Mouse (Mus musculus) forebrain, embryonic 13.5 days (tissue): Measurements from ENCODE around the gene Hdac7. TPM values are rescaled to one million over a fixed set of nuclear protein-coding genes. Genes with fewer than 3 reads are reported as not detected.
A peak's percentile ranks its signal among the peaks of the same experiment; 100 is the strongest.

Experiments
- ATAC-seq: fragments of 200-750 bp; cut with Nextera tagmentation; 2 replicates; pipeline ENCODE4 v1.8.0; 2017
- H3K27ac ChIP-seq: fragments of 300-500 bp; sonication (generic); 2 replicates; pipeline ENCODE4 v1.5.1; 2015; ENCODE audit warnings: inconsistent platforms, mild to moderate bottlenecking, moderate library complexity
- H3K27me3 ChIP-seq: fragments of 300-500 bp; sonication (generic); 2 replicates; pipeline ENCODE4 v1.6.1; 2015; ENCODE audit warnings: mild to moderate bottlenecking, inconsistent platforms
- H3K36me3 ChIP-seq: fragments of 300-500 bp; sonication (generic); 2 replicates; pipeline ENCODE4 v1.6.1; 2015; ENCODE audit warnings: mild to moderate bottlenecking, inconsistent platforms; ENCODE audit not compliant: poor library complexity, severe bottlenecking
- H3K4me1 ChIP-seq: fragments of 300-500 bp; sonication (generic); 2 replicates; pipeline ENCODE4 v1.6.1; 2015; ENCODE audit warnings: inconsistent platforms
- H3K4me2 ChIP-seq: fragments of 300-500 bp; sonication (generic); 2 replicates; pipeline ENCODE4 v1.6.1; 2015; ENCODE audit warnings: inconsistent platforms, mild to moderate bottlenecking, moderate library complexity
- H3K4me3 ChIP-seq: fragments of 300-500 bp; sonication (generic); 2 replicates; pipeline ENCODE4 v1.5.1; 2015; ENCODE audit warnings: mild to moderate bottlenecking, inconsistent platforms
- H3K9ac ChIP-seq: fragments of 300-500 bp; sonication (generic); 2 replicates; pipeline ENCODE4 v1.6.1; 2015; ENCODE audit warnings: mild to moderate bottlenecking, inconsistent platforms
- H3K9me3 ChIP-seq: fragments of 300-500 bp; sonication (generic); replicated peaks from 2 replicates; pipeline ENCODE4 v1.6.1; 2016; ENCODE audit warnings: inconsistent platforms
- WGBS: fragments of 180-500 bp; shearing (Covaris S2); methylation state at CpG from one replicate; pipeline ENCODE4 v1.1.7; 2015; 5-methylcytosine and 5-hydroxymethylcytosine counted together
- polyA plus RNA-seq: library from polyadenylated mRNA; unstranded; fragments of >200 nt; fragmentation: Nextera tagmentation; extraction: Ambion mirVana; gene quantifications from 2 replicates; pipeline ENCODE4 v1.2.1, GENCODE M21; 2015

Hdac7 gene
- polyA plus RNA-seq, 1 experiment from 2014 or later, result 20.3 TPM

DNA sequence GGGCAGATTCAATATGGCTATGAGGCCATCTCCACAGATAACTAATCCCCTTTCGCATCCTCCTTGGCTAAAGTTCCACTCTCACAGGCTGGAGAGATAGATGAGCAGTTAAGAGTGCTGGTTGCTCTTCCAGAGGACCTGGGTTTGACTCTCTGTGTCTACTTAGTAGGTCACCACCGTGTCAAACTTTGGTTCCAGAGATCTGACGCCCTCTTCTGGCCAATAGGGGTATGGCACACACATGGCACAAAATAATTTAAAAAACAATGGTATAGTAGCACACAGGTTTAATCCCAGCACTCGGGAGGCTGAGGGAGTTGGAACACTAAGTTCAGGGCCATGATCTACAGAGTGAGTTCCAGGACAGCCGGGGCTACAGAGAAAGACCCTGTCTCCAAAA, 50.0 kb downstream of the Hdac7 start:
- Histone ChIP-seq H3K9me3 (no peaks in the 10 kb centered on the region), H3K9ac (no peak overlapping the region), H3K4me2 (no peak overlapping the region), H3K27me3 (no peaks in the 10 kb centered on the region), H3K4me3 (no peak overlapping the region), H3K4me1 (peaks cover 15% of the 10 kb centered on the region), H3K27ac (no peak overlapping the region), H3K36me3 (peaks cover 76% of the 10 kb centered on the region)
- ATAC-seq, result no peak
- 74% methylated on average over 5 of the region's 5 CpGs for WGBS

DNA sequence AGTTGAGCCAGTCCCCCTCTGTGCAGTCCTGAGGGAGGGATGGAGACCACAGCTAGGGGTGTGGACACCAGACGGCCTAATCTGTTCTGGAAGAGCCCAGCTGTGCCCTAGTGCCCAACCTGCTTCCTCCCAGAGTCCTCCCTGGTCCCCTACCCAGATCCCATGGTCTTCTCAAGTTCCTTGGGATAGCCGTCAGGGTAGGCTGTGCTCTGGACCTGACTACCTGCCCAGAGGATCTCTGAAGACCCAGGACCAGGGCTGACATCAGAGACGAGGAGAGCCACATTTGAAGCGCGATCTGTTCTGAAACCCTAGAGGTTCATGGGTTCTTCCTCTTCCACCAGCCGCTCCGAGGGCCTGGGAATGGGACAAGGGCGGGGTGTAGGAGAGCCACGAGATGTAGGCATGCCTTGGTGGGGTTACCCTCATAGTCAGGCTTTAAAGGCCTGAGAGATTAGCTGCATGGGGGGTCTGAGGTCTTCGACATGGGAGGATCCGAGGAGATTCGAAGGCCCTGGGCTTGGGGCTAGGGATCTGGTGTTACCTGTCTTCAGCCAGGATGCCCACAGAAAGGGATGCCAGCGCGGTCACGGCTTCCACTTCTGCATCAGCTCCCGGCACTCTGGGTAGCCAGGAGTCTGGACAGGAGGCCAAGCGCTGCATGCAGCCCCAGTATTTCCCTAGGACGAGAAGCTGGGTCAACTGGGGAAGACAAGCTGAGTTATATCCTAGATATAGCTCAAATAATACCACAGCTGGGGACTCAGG, 50.7 kb downstream of the Hdac7 start:
- H3K27ac ChIP-seq, result no peak overlapping the region
- no peak overlapping the region for H3K9ac ChIP-seq
- H3K9me3 ChIP-seq, result no peaks in the 10 kb centered on the region
- H3K4me2 ChIP-seq, result no peak overlapping the region
- no peak for ATAC-seq
- H3K36me3 ChIP-seq, result peaks cover 73% of the 10 kb centered on the region
- H3K4me1 ChIP-seq, result peaks cover 16% of the 10 kb centered on the region
- 93% methylated on average over 18 of the region's 18 CpGs for WGBS
- H3K27me3 ChIP-seq, result no peaks in the 10 kb centered on the region
- H3K4me3 ChIP-seq, result no peak overlapping the region

DNA sequence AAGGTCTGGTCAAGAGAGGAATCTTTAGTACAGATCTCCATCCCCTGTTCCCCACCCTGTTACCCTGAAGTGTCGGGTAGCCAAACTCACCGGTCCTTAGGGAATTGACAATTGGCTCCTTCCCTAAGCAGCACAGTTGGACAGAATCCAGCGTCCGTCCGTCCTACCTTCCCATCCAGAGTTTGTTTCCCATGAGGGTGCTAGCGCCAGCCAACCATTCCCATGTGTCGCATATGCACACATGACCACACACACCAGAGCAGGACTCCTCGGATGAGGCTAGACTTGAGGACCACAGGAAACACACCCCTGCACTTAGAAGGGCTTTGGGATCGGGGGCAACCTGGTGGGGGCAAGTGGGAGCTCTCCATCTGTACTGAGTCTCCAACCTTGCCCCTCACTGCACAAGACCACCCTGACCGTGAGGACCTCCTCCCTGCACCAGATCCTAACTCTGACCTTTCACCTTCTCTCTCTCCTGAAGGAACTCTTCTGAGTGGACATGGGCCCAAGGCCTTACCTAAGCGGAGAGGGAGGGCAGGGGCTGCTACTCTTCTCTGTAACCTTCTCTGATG, 53.1 kb downstream of the Hdac7 start:
- Histone ChIP-seq H3K9me3 (no peaks in the 10 kb centered on the region), H3K4me1 (peaks cover 16% of the 10 kb centered on the region), H3K4me3 (no peak overlapping the region), H3K36me3 (peaks cover 54% of the 10 kb centered on the region), H3K9ac (no peak overlapping the region), H3K27ac (no peak overlapping the region), H3K27me3 (no peaks in the 10 kb centered on the region), H3K4me2 (no peak overlapping the region)
- ATAC-seq, result no peak
- WGBS, result 94% methylated on average over 11 of the region's 11 CpGs

DNA sequence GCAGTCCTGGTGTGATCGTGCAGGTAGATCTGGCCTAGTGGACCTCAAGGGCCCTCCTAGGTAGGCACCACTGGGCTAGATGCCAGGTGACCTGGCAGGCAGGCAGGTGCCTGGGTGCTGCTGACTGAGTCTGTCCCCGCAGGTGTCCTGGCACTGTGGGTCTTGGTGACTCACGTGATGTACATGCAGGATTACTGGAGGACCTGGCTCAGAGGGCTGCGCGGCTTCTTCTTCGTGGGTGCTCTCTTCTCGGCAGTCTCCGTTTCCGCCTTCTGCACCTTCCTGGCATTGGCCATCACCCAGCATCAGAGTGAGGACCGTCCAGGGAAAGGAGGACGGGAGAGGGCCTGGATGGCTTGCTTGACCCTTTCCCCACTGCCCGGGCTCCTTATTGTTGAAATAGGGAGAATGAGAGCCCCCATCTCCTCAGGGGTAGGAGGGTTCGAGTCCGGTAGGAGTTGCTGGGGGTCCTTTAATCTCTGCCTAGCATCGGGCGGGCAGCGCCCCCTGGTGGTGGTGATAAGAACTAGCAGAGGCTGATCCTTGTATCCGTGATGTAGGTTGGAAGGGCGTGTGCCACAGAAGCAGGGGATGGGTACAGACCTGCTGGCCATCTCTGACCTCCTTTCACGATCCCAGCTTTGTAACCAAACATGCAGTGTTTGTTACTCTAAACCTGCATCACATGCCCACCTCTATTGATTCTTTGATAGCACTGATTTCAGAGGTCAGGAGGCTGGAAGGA, 54.4 kb downstream of the Hdac7 start:
- no peak overlapping the region for H3K4me2 ChIP-seq
- H3K27ac ChIP-seq, result no peak overlapping the region
- H3K9ac ChIP-seq, result no peak overlapping the region
- peaks cover 41% of the 10 kb centered on the region for H3K36me3 ChIP-seq
- H3K4me1 ChIP-seq, result peaks cover 17% of the 10 kb centered on the region
- H3K4me3 ChIP-seq, result no peak overlapping the region
- no peaks in the 10 kb centered on the region for H3K9me3 ChIP-seq
- H3K27me3 ChIP-seq, result no peaks in the 10 kb centered on the region
- ATAC-seq, result peak; percentile 25; the same call in 1 of the 2 replicates
- 56% methylated on average over 20 of the region's 20 CpGs for WGBS

DNA sequence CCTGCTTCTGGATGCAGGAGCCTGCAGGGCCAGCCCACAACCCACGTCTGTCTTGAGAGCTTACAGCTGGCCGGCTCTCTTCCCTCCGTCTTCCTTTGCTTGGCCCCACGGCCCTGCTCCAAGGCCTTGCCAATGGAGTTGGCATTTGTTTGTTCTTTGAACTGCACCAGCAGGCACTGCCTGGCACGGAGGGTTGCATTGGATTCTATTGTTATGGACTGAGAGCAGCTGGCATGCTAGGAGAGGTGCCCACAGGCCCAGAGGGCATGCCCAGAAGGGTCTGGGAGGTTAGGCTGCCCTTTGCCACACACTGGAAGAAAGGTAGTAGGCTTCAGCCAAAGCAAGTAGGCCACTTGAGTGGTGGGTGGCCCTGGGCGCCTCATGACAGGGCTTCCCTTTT, 55.5 kb downstream of the Hdac7 start:
- H3K4me3 ChIP-seq, result no peak overlapping the region
- 0 out of 2 replicates have a peak, but pooled peaks have one; percentile 1 for ATAC-seq
- 42% methylated on average over 6 of the region's 6 CpGs for WGBS
- no peak overlapping the region for H3K9ac ChIP-seq
- H3K9me3 ChIP-seq, result no peaks in the 10 kb centered on the region
- H3K36me3 ChIP-seq, result peaks cover 30% of the 10 kb centered on the region
- peak overlapping the region; percentile 51 for H3K27ac ChIP-seq
- H3K4me2 ChIP-seq, result no peak overlapping the region
- H3K27me3 ChIP-seq, result no peaks in the 10 kb centered on the region
- peaks cover 20% of the 10 kb centered on the region for H3K4me1 ChIP-seq

DNA sequence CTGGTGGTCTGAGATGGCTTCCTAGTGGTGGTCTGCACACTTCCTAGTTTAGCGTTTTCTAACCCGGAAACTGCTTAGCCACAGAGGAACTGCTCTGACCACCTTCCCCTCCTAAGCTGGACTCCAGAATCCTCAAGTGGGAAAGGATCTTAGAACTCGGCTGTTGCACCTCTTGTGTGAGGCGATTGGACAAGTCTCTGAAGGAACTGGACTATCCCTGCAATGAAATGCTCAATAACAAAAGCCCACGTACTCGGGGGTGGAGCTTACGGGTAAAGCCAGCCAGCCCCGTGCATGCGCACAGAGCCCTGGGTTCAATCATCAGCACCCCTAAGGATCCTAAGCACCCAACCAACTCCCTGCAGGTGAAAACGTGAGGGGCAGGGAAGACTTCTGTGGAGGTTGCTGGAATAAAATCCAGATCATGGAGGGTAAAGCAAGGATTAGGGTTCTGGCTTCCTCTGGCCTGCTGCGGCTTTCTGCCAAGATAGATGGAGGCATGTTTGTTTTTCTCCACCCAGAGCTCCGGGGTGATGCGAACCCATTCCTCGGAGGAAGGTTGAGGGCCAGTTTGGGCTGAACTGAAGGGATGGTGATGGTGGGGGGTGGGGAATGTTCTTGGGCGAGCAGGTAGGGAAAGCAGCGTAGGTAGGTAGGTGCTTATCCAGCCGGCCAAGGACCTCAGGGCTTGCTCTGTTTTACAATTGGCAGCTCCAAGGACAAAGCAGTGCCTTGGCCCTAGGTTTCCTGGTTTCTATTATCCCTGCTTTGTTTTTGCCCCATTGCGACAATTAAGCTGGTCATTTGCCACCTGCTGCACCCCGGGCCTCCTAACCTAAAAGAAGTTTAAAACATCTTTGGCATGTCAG, 56.3 kb downstream of the Hdac7 start:
- WGBS, result 70% methylated on average over 19 of the region's 19 CpGs
- Histone ChIP-seq H3K9ac (no peak overlapping the region), H3K9me3 (no peaks in the 10 kb centered on the region), H3K27me3 (peaks cover 3% of the 10 kb centered on the region), H3K27ac (peak overlapping the region; percentile 51), H3K4me2 (no peak overlapping the region), H3K4me1 (peaks cover 20% of the 10 kb centered on the region), H3K4me3 (no peak overlapping the region), H3K36me3 (peaks cover 22% of the 10 kb centered on the region)
- no peak for ATAC-seq

DNA sequence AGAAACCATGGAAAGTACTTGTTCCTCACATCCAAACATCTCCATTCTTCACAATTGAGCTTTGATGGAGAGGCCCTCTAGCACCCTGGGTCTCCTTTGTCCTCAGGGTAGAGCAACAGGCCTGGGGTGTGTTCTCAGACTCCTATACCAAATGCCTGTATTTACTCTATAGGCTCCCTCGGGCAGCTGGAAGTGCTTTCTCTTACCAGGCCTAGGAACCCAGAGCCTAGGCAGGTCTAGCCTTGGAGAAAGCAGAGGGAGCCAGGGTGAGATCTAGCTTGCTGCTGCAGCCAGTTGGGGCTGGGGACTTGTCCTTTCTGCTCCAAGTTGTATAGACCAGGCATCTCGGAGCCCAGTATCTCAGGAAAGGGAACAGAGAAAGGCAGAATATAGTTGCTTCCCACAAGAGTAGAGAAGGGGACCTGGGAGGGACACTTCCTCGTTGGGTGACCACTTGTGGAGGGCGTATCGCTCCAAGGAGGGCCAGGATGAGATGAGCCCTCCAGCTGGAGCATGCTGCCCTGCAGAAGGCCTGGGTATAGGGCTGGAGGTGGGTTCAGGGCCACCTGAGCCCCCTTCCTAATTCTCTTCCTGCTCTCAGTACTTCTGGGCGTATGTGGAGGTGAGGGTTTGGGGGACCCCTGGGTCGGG, 57.0 kb downstream of the Hdac7 start:
- H3K9me3 ChIP-seq, result no peaks in the 10 kb centered on the region
- no peak overlapping the region for H3K4me2 ChIP-seq
- H3K4me3 ChIP-seq, result no peak overlapping the region
- peaks cover 16% of the 10 kb centered on the region for H3K36me3 ChIP-seq
- no peak overlapping the region for H3K9ac ChIP-seq
- no peak for ATAC-seq
- H3K27ac ChIP-seq, result no peak overlapping the region
- 85% methylated on average over 7 of the region's 7 CpGs for WGBS
- H3K4me1 ChIP-seq, result peaks cover 25% of the 10 kb centered on the region
- peaks cover 10% of the 10 kb centered on the region for H3K27me3 ChIP-seq

DNA sequence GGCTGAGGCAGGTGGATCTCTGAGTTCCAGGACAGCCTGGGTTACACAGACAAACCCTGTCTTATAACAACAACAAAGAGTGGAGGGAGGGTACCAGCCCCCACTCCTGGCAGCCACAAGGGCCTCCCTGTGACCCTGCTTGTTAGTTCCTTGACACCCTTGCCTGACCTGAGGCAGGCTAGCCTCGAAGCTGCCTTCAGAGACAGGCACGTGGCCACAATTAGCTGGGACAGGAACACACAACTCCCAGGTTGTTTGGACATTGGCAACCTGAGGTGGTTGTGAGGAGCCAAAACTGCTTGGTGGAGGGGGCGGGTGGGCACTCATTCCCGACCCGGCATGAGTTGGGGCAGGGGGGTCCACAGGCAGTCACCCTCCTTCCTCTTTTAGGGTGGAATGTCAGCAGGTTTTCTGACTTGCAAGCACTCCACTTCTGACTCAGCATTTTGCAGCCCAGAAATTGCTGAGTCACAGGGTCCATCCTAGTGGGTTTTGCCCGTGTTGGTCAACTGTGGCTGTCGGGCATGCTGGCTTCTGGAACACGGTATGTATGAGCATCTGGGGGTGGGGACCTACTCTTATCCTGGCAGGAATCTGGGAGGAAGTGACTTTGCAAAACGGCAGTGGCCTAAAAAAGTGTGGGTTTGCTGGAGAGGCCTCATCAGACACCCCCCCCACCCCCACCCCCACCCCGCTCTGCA, 57.7 kb downstream of the Hdac7 start:
- Histone ChIP-seq H3K9me3 (no peaks in the 10 kb centered on the region), H3K9ac (no peak overlapping the region), H3K4me2 (no peak overlapping the region), H3K27ac (no peak overlapping the region), H3K27me3 (peaks cover 17% of the 10 kb centered on the region), H3K4me3 (no peak overlapping the region), H3K36me3 (peaks cover 9% of the 10 kb centered on the region), H3K4me1 (peaks cover 32% of the 10 kb centered on the region)
- no peak for ATAC-seq
- WGBS, result 85% methylated on average over 10 of the region's 10 CpGs

DNA sequence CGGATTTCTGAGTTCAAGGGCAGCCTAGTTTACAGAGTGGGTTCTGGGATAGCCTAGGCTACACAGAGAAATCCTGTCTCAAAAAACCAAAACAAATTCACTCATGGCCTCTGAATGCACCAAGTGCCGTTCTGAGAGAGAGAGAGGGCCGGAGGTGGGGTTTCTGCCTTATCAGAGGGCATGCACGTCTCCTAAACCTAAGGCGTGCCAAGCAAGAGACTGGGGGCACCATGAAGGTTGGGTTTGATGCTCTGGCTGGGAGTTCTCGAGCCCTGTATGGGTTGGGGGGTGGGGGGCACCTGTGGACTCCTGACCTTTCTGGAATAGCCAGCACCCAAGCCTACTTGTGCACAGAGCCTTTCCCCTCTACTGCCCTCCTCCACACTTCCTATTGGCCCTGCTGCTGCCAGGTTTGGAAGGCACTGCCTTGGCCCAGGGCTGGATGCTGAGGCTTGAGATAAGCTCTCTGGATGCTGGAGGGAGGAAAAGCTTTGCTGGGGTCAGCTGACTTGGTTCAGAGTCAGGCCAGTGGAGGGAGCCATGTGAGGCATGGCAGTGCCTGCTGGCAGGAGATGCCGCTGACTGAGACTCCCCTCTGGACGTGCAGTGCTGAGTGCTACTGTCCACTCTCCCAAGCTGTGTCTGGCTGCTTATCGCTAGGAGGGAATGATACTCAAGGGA, 58.4 kb downstream of the Hdac7 start:
- 86% methylated on average over 9 of the region's 9 CpGs for WGBS
- H3K4me1 ChIP-seq, result peaks cover 33% of the 10 kb centered on the region
- H3K27me3 ChIP-seq, result peaks cover 19% of the 10 kb centered on the region
- H3K4me2 ChIP-seq, result no peak overlapping the region
- ATAC-seq, result no peak
- H3K4me3 ChIP-seq, result no peak overlapping the region
- H3K36me3 ChIP-seq, result peaks cover 4% of the 10 kb centered on the region; the same call in 1 of the 2 replicates
- H3K9me3 ChIP-seq, result no peaks in the 10 kb centered on the region
- no peak overlapping the region for H3K9ac ChIP-seq
- H3K27ac ChIP-seq, result no peak overlapping the region

DNA sequence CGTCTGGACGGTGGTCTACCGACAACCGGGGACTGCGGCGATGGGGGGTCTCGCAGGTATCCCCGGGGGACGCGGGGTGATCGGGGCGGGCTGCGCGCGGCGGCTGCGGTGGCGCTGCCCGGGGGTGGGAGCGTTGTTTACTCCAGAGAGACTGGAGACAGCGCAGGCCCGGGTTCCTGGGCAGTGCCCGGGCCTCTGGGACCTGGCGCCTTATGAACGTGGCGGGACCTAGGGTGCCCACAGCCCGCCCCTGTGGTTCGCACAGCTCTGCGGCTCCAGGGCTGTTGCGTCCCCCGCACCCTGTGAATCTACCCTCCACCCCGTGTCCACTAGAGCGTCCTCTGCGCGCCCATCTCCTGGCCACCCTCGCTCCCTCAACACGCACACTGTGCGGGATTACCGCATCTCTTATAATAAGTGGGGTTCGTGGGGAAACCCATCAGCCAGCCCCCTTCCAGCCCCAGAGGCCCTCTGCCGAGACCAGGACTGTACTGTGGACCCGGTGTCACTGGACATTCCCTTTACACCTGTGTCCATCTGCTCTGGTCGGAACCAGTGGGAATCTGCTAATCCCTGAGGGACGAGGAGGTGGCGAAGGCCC, 59.6 kb downstream of the Hdac7 start:
- Histone ChIP-seq H3K36me3 (no peaks in the 10 kb centered on the region), H3K27me3 (peaks cover 19% of the 10 kb centered on the region), H3K4me3 (peak overlapping the region; percentile 71), H3K27ac (peak overlapping the region; percentile 48), H3K4me2 (peak overlapping the region; percentile 91), H3K9ac (peak overlapping the region; percentile 83), H3K9me3 (no peaks in the 10 kb centered on the region), H3K4me1 (peaks cover 44% of the 10 kb centered on the region)
- WGBS, result 3% methylated on average over 40 of the region's 45 CpGs
- peak; percentile 65 for ATAC-seq
